Mouse (Mus musculus) activated CD4-positive, CD25-positive, alpha-beta regulatory T cell, adult 9 weeks (primary cell): ENCODE measurements around the gene Ccdc141. TPM values are rescaled to one million over a fixed set of nuclear protein-coding genes. Genes with fewer than 3 reads are reported as not detected.

Experiments used
- polyA plus RNA-seq: library from polyadenylated mRNA; unstranded; fragments of 100-300 nt; shearing (Covaris generic); gene quantifications from one replicate; pipeline ENCODE4 v1.2.1, GENCODE M21; 2017

Gene Ccdc141
- 1.6 TPM for polyA plus RNA-seq

GRCm38 (mm10) chr2:77170633-77171105 is at the start of gene Ccdc141:
Ccdc141 (minus strand) TSS chr2:77170636.

GRCm38 (mm10) chr2:76982391-76983145 is 187.9 kb downstream of the Ccdc141 start, which contains the start of gene Ttn:
Ttn (minus strand) TSS chr2:76982547.

Other genes starting within 250 kb of the Ccdc141 start
- gene Ttn, start 188.1 kb downstream of the Ccdc141 start, polyA plus RNA-seq = 7.7 TPM
- 0.21 TPM for gene Sestd1, start 110.0 kb upstream of the Ccdc141 start, polyA plus RNA-seq